Mouse (Mus musculus): Measurements from ENCODE around the gene Mesp1. TPM values are rescaled to one million over a fixed set of nuclear protein-coding genes. Genes with fewer than 3 reads are reported as not detected.

Mesp1 gene
- polyA plus RNA-seq, 1 experiment from 2014 or later: not detected

DNA sequence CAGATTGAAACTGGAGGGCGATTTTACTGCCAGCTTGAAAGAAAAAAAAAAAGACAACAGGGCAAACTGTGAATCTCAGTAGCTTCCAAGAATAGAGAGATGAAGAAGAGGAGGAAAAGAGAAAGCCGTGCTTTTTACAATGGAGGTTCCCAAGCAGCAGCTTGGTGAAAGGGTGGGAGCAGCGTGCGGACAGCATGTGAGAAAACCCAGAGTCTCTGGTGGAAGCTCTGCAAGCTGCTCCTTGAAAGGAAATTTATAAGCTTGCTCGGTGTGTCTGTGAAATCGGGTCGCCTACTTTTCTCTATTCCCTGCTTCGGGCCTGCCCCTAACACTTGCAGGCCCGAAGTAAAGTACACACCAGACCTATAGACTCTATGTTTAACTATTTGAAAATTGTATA is 49.5 kb downstream of the Mesp1 start:
- no peak overlapping the region for H3K4me2 ChIP-seq (replicated peaks; ENCODE audit: low read depth, low read length)

DNA sequence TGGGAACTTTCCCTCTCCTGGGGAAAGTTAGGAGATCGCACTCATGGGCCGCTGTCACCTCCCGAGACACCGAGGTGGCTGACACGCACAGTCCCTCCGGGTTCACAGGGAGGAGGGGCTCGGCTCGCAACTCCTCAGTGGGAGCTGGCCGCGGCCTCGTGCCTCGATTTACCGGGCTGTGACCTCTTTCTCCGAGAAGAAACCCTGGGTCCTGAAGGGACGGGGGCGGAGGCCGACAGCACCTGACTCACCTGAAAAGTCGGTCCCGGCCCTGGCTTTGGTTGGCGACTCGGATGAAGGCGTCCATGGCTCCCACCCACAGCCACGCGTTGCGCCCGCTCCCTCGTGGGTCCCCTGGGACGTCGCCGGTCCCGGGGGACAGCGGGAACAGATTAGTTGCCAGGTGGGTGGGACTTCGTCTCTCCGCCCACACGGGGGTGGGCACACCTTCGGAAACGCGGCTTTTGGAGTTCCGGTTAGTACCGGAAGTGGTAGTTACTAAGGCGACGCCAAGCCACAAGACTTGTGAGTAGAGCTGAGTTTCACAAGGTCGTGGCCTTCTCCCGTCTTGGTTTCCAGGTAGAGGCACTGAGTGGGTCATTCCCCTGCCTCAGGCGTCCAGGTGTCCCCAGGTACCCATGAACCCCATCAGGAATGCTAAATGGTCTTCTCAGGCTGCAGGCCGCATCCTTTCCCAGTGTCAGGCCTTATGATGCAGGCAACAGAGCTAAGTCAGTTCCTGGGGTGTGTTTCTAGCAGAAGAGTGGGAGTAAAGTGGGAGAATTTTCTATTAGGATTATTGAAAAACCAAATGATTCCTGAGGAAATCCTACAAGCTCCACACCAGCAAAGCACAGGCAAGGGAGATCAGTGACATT is 50.7 kb downstream of the Mesp1 start, which contains the start of the genes Pex11a and Wdr93:
Gene Pex11a (minus strand): TSS at position 473 of the 878 bp plus-strand sequence.
Gene Wdr93 (plus strand): TSS at position 505 of the 878 bp plus-strand sequence.
- peaks cover 4% of the 10 kb centered on the region for H3K36me3 ChIP-seq (ENCODE audit: insufficient read depth, low read length)
- peak; percentile 91 for ATAC-seq (ENCODE audit: low FRiP score, low TSS enrichment)
- H3K9me3 ChIP-seq (ENCODE audit: low read length): no peaks in the 10 kb centered on the region
- peak within 1 kb of the TSS; percentile 81 for H3K9ac ChIP-seq (replicated peaks; ENCODE audit: low read length)
- peak within 1 kb of the TSS; percentile 99 for H3K4me2 ChIP-seq (replicated peaks; ENCODE audit: low read depth, low read length)
- peaks cover 7% of the 10 kb centered on the region for H3K4me1 ChIP-seq (ENCODE audit: insufficient read depth, low read length)
- peak within 1 kb of the TSS; percentile 85 for H3K4me3 ChIP-seq (ENCODE audit: low read length)
- 2% methylated on average over 46 of the region's 46 CpGs for WGBS
- H3K27ac ChIP-seq (ENCODE audit: low read length): 0 out of 2 replicates have a peak within 1 kb of the TSS, but pooled peaks have one; percentile 18
- H3K27me3 ChIP-seq (ENCODE audit: insufficient read depth, low read length): no peaks in the 10 kb centered on the region

More for the DNA sequence above, 49.5 kb downstream of the Mesp1 start:
- Histone ChIP-seq H3K4me3 (ENCODE audit: low read length) (no peak overlapping the region), H3K27ac (ENCODE audit: low read length) (no peak overlapping the region), H3K9ac (replicated peaks; ENCODE audit: low read length) (no peak overlapping the region), H3K27me3 (ENCODE audit: insufficient read depth, low read length) (no peaks in the 10 kb centered on the region), H3K9me3 (ENCODE audit: low read length) (no peaks in the 10 kb centered on the region), H3K36me3 (ENCODE audit: insufficient read depth, low read length) (peaks cover 4% of the 10 kb centered on the region; the same call in 1 of the 2 replicates), H3K4me1 (ENCODE audit: insufficient read depth, low read length) (peaks cover 7% of the 10 kb centered on the region)
- WGBS: 94% methylated on average over 9 of the region's 9 CpGs
- ATAC-seq (ENCODE audit: low FRiP score, low TSS enrichment): no peak

DNA sequence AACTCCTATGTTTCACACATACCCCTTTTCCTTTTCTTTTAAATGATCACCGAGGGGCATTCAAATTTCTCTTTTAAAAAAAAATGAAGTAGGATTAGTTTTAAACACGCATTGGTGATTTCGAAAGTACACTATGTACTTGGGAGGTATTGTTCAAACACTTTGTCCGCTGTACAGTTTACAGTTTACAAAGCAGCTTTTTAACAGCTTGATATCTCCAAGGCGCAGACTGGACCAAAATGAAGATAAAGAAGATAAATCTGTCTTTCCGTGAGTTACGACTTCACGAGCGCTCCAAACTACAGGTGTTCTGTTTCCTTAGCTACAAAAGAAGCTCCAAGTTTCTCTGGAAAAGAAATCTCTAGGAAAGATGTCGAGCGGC is 51.3 kb downstream of the Mesp1 start:
- Histone ChIP-seq H3K4me1 (ENCODE audit: insufficient read depth, low read length) (peaks cover 7% of the 10 kb centered on the region), H3K9me3 (ENCODE audit: low read length) (no peaks in the 10 kb centered on the region), H3K36me3 (ENCODE audit: insufficient read depth, low read length) (peaks cover 4% of the 10 kb centered on the region), H3K27me3 (ENCODE audit: insufficient read depth, low read length) (no peaks in the 10 kb centered on the region), H3K4me2 (replicated peaks; ENCODE audit: low read depth, low read length) (peak overlapping the region; percentile 99), H3K9ac (replicated peaks; ENCODE audit: low read length) (peak overlapping the region; percentile 81), H3K27ac (ENCODE audit: low read length) (no peak overlapping the region), H3K4me3 (ENCODE audit: low read length) (peak overlapping the region; percentile 85)
- ATAC-seq (ENCODE audit: low FRiP score, low TSS enrichment): no peak
- 16% methylated on average over 11 of the region's 11 CpGs for WGBS

Other genes starting within 250 kb of the Mesp1 start
- gene Rhcg, start 176.1 kb downstream of the Mesp1 start, polyA plus RNA-seq (2015; fragmentation: Nextera tagmentation; extraction: Ambion mirVana): 54.3 and 68.2 TPM in 2 replicates
- gene Ticrr, start 133.6 kb downstream of the Mesp1 start, polyA plus RNA-seq (2015; fragmentation: Nextera tagmentation; extraction: Ambion mirVana): 8.8 and 9.7 TPM in 2 replicates
- 4.4 TPM in 2 replicates for gene Kif7, start 78.1 kb downstream of the Mesp1 start, polyA plus RNA-seq (2015; fragmentation: Nextera tagmentation; extraction: Ambion mirVana)
- 0.34 TPM in 1 of 2 replicates, not detected in the other for gene Plin1, start 60.9 kb downstream of the Mesp1 start, polyA plus RNA-seq (2015; fragmentation: Nextera tagmentation; extraction: Ambion mirVana)
- 10.5 and 14.3 TPM in 2 replicates for gene Pex11a, start 50.7 kb downstream of the Mesp1 start, polyA plus RNA-seq (2015; fragmentation: Nextera tagmentation; extraction: Ambion mirVana)
- gene Wdr93, start 50.6 kb downstream of the Mesp1 start, polyA plus RNA-seq (2015; fragmentation: Nextera tagmentation; extraction: Ambion mirVana): 0.46 and 0.51 TPM in 2 replicates
- 0.78 and 0.82 TPM in 2 replicates for gene Mesp2, start 16.9 kb upstream of the Mesp1 start, polyA plus RNA-seq (2015; fragmentation: Nextera tagmentation; extraction: Ambion mirVana)
- 163 and 164 TPM in 2 replicates for gene Anpep, start 67.3 kb upstream of the Mesp1 start, polyA plus RNA-seq (2015; fragmentation: Nextera tagmentation; extraction: Ambion mirVana)
- 32.1 and 36.5 TPM in 2 replicates for gene Ap3s2, start 126.9 kb upstream of the Mesp1 start, polyA plus RNA-seq (2015; fragmentation: Nextera tagmentation; extraction: Ambion mirVana)
- 33.8 and 35.7 TPM in 2 replicates for gene Arpin, start 141.6 kb upstream of the Mesp1 start, polyA plus RNA-seq (2015; fragmentation: Nextera tagmentation; extraction: Ambion mirVana)
- 22.6 and 24.7 TPM in 2 replicates for gene Zfp710, start 231.0 kb upstream of the Mesp1 start, polyA plus RNA-seq (2015; fragmentation: Nextera tagmentation; extraction: Ambion mirVana)